Mouse (Mus musculus) testis, adult 2 months (tissue): ENCODE data around the gene Mms19. TPM values are rescaled to one million over a fixed set of nuclear protein-coding genes. Genes with fewer than 3 reads are reported as not detected.
"Not testable (repeated sequence)": the region's sequence is repeated elsewhere in the genome, so short reads cannot be mapped to it uniquely, and the experiment has no call there.

Source experiments
- H3K27ac ChIP-seq: fragments of 200-500 bp; 2 replicates; pipeline ENCODE4 v1.5.1; 2012; ENCODE audit warnings: low read depth, low read length; ENCODE audit not compliant: control insufficient read depth, insufficient read depth
- H3K27me3 ChIP-seq: fragments of 200-500 bp; 2 replicates; pipeline ENCODE4 v1.6.1; 2012; ENCODE audit warnings: mild to moderate bottlenecking, low read length, moderate library complexity; ENCODE audit not compliant: control insufficient read depth, insufficient read depth
- H3K36me3 ChIP-seq: fragments of 200-500 bp; 2 replicates; pipeline ENCODE4 v1.6.1; 2012; ENCODE audit warnings: mild to moderate bottlenecking, low read length; ENCODE audit not compliant: control insufficient read depth, insufficient read depth
- H3K4me1 ChIP-seq: fragments of 200-500 bp; 2 replicates; pipeline ENCODE4 v1.6.1; 2012; ENCODE audit warnings: low read length; ENCODE audit not compliant: control insufficient read depth, insufficient read depth
- H3K4me3 ChIP-seq: fragments of 200-500 bp; 2 replicates; pipeline ENCODE4 v1.5.1; 2012; ENCODE audit warnings: low read depth, mild to moderate bottlenecking, low read length, moderate library complexity, mixed read lengths; ENCODE audit not compliant: control insufficient read depth
- CTCF ChIP-seq: fragments of 200-500 bp; IDR thresholded peaks from 2 replicates; pipeline ENCODE4 v1.5.1; 2012; ENCODE audit warnings: low read depth, mild to moderate bottlenecking, inconsistent platforms, low read length, moderate library complexity; ENCODE audit not compliant: control insufficient read depth, insufficient read depth, insufficient replicate concordance
- POLR2A ChIP-seq: fragments of 200-500 bp; IDR thresholded peaks from 2 replicates; pipeline ENCODE4 v1.6.1; 2012; ENCODE audit warnings: low read depth, mild to moderate bottlenecking, inconsistent platforms, low read length, moderate library complexity; ENCODE audit not compliant: control insufficient read depth
- polyA plus RNA-seq: library from polyadenylated mRNA; depleted of rRNA; stranded (reverse); fragments of >200 nt; gene quantifications from 2 replicates; pipeline ENCODE4 v1.2.3, GENCODE M21; 2012

Mms19 gene
- polyA plus RNA-seq, 1 experiment = 46.5 TPM

GRCm38 (mm10) chr19:41920412-41921067 is 60.4 kb downstream of the Mms19 start:
- TF ChIP-seq POLR2A (no peak), CTCF (no peak)
- Histone ChIP-seq H3K4me3 (no peak overlapping the region), H3K4me1 (no peaks in the 10 kb centered on the region), H3K27me3 (no peaks in the 10 kb centered on the region), H3K36me3 (peaks cover 7% of the 10 kb centered on the region), H3K27ac (no peak overlapping the region)

GRCm38 (mm10) chr19:41919471-41919870 is 61.5 kb downstream of the Mms19 start:
- no peaks in the 10 kb centered on the region for H3K27me3 ChIP-seq
- H3K27ac ChIP-seq = no peak overlapping the region
- TF ChIP-seq CTCF = no peak
- TF ChIP-seq POLR2A = no peak
- no peak overlapping the region for H3K4me3 ChIP-seq
- H3K36me3 ChIP-seq = peaks cover 7% of the 10 kb centered on the region
- H3K4me1 ChIP-seq = no peaks in the 10 kb centered on the region

GRCm38 (mm10) chr19:41916853-41917252 is 64.1 kb downstream of the Mms19 start:
- H3K27ac ChIP-seq = no peak overlapping the region
- H3K4me1 ChIP-seq = peaks cover 12% of the 10 kb centered on the region
- TF ChIP-seq POLR2A (no peak), CTCF (no peak)
- H3K36me3 ChIP-seq = peaks cover 5% of the 10 kb centered on the region; the same call in 1 of the 2 replicates
- H3K27me3 ChIP-seq = no peaks in the 10 kb centered on the region
- H3K4me3 ChIP-seq = no peak overlapping the region

- H3K27me3 ChIP-seq = no peaks in the 10 kb centered on the region
- no peak for TF ChIP-seq CTCF
- no peak for TF ChIP-seq POLR2A
- no peak overlapping the region for H3K4me3 ChIP-seq
- H3K4me1 ChIP-seq = peaks cover 12% of the 10 kb centered on the region
- H3K36me3 ChIP-seq = peaks cover 4% of the 10 kb centered on the region; the same call in 1 of the 2 replicates
- no peak overlapping the region for H3K27ac ChIP-seq
These were observed 65.7 kb downstream of the Mms19 start for GRCm38 (mm10) chr19:41915294-41915693.

- H3K36me3 ChIP-seq, H3K27ac ChIP-seq, H3K27me3 ChIP-seq, H3K4me3 ChIP-seq: not testable (repeated sequence)
- H3K4me1 ChIP-seq = peaks cover 12% of the 10 kb centered on the region
These were observed 66.4 kb downstream of the Mms19 start for GRCm38 (mm10) chr19:41914592-41914882.

- peaks cover 2% of the 10 kb centered on the region; the same call in 1 of the 2 replicates for H3K36me3 ChIP-seq
- H3K27me3 ChIP-seq = no peaks in the 10 kb centered on the region
- no peak overlapping the region for H3K4me3 ChIP-seq
- H3K4me1 ChIP-seq = peaks cover 12% of the 10 kb centered on the region
- no peak overlapping the region; the same call in 1 of the 2 replicates for H3K27ac ChIP-seq
- TF ChIP-seq CTCF (no peak), POLR2A (no peak)
These were observed 67.0 kb downstream of the Mms19 start for GRCm38 (mm10) chr19:41913774-41914591.

- H3K27ac ChIP-seq = peak overlapping the region; percentile 94
- TF ChIP-seq CTCF (no peak), POLR2A (no peak; the same call in 1 of the 2 replicates)
- H3K4me1 ChIP-seq = peaks cover 12% of the 10 kb centered on the region
- peak overlapping the region; percentile 98 for H3K4me3 ChIP-seq
- H3K27me3 ChIP-seq = no peaks in the 10 kb centered on the region
- peaks cover 1% of the 10 kb centered on the region; the same call in 1 of the 2 replicates for H3K36me3 ChIP-seq
These were observed 68.6 kb downstream of the Mms19 start for GRCm38 (mm10) chr19:41912121-41913080.
